Mouse (Mus musculus): ENCODE measurements around the gene Vmn1r175. TPM values are rescaled to one million over a fixed set of nuclear protein-coding genes. Genes with fewer than 3 reads are reported as not detected.

Vmn1r175 gene
- polyA plus RNA-seq (2012; rRNA removed), result not detected in 2 replicates

DNA sequence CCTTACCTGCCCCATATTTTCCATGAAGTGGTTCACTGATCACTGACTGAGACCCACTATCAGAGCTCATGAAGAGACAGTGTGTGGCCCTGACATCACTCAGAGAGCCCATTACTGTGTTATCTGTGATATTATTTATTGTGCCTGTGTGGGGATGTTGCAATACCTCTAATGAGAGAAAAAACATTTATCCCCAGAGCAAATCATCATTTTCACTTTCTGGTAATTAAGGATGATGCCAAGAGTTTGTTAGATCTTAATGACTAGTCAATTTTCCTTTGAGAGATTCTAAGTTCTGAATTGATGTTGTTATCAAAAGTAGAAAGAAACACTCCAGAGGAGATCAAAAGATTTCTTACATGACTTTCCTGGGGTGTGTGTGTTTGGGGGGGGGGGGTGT lies at the start of gene Vmn1r175:
Vmn1r175 (minus strand) TSS at position 101 of the 400 bp plus-strand sequence.

DNA sequence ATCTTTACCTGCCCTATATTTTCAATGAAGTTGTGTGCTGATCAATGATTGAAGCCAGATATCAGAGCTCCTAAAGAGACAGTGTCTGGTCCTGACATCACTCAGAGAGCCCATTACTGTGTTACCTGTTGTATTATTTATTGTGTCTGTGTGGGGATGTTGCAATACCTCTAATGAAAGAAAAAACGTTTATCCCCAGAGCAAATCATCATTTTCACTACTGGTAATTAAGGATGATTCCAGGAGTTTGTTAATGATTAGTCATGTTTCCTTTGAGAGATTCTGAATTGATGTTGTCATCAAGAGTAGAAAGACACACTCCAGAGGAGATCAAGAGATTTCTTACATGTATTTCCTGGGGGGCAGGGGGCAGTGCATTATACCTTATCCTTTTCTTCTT lies 26.8 kb upstream of the Vmn1r175 start, which contains the start of gene Vmn1r176:
Vmn1r176 (minus strand) TSS at position 101 of the 400 bp plus-strand sequence.

Other genes starting within 250 kb of the Vmn1r175 start
- not detected in 2 replicates for gene Vmn1r169, start 235.1 kb downstream of the Vmn1r175 start, polyA plus RNA-seq (2012; rRNA removed)
- not detected in 2 replicates for gene Vmn1r170, start 204.5 kb downstream of the Vmn1r175 start, polyA plus RNA-seq (2012; rRNA removed)
- not detected in 2 replicates for gene Vmn1r171, start 179.9 kb downstream of the Vmn1r175 start, polyA plus RNA-seq (2012; rRNA removed)
- gene Vmn1r172, start 152.3 kb downstream of the Vmn1r175 start, polyA plus RNA-seq (2012; rRNA removed), result not detected in 2 replicates
- not detected in 2 replicates for gene Vmn1r173, start 109.9 kb downstream of the Vmn1r175 start, polyA plus RNA-seq (2012; rRNA removed)
- not detected in 2 replicates for gene Vmn1r174, start 58.4 kb downstream of the Vmn1r175 start, polyA plus RNA-seq (2012; rRNA removed)
- gene Vmn1r176, start 26.7 kb upstream of the Vmn1r175 start, polyA plus RNA-seq (2012; rRNA removed), result not detected in 2 replicates
- not detected in 2 replicates for gene Vmn1r177, start 55.8 kb upstream of the Vmn1r175 start, polyA plus RNA-seq (2012; rRNA removed)
- gene Vmn1r178, start 81.4 kb upstream of the Vmn1r175 start, polyA plus RNA-seq (2012; rRNA removed), result not detected in 2 replicates
- not detected in 2 replicates for gene Vmn1r179, start 116.3 kb upstream of the Vmn1r175 start, polyA plus RNA-seq (2012; rRNA removed)
- not detected in 2 replicates for gene Vmn1r180, start 140.0 kb upstream of the Vmn1r175 start, polyA plus RNA-seq (2012; rRNA removed)
- not detected in 2 replicates for gene Vmn1r181, start 164.0 kb upstream of the Vmn1r175 start, polyA plus RNA-seq (2012; rRNA removed)
- not detected in 2 replicates for gene V1rd19, start 191.0 kb upstream of the Vmn1r175 start, polyA plus RNA-seq (2012; rRNA removed)
- gene Vmn1r183, start 242.6 kb upstream of the Vmn1r175 start, polyA plus RNA-seq (2012; rRNA removed), result not detected in 2 replicates